Mouse (Mus musculus) 416B (cell line): Measurements from ENCODE around the gene 1700001C19Rik.

ENCODE experiments used
- DNase-seq: peaks from one replicate; pipeline ENCODE4 v3.0.0; 2011; ENCODE audit warnings: low read depth

1700001C19Rik gene

DNA sequence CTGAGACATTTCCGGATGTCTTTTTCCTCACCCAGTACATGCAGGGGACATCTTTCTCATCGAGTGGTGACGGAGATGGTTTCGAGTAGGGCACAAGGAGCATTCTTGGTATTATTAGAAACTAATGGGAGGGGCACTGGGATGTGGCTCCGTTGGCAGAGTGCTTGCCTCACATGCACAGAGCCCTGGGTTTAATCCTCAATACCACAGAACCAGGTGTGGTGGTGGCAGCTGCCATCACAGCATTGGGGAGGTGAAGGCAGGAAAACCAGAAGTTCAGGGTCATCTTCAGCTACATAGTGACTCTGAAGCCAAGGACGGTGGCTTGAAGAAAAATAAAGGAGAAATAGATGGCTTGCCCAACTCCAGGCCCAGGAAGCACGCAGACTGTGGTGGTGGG lies 25.0 kb upstream of the 1700001C19Rik start:
- no peak for DNase-seq

- no peak for DNase-seq
Observed at GRCm38 (mm10) chr17:47461688-47462087, 24.5 kb upstream of the 1700001C19Rik start.

DNA sequence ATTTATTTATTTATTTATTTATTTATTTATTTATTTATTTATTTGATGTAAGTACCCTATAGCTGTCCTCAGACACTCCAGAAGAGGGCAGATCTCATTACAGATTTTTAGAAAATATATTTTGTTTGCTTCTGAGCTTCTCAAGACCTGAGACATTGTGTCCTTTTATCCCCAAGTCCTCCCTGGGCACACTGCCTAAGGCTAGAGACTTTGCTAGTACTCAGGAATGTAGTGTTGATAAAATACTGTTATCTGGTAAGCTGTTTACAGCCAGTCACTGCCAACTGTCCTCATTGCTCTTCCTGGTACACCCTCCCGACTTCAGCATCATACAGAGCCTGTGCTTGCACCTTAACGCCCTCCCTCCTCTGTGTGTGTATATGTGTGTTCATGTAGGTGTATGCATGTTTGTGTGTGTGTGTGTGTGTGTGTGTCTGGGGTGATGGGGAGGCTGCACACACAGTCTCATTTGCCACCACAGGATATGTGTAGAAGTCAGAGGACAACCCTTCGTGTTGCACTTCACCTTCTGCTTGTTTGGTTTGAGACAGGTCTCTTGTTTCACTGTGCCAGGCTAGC lies 22.3 kb upstream of the 1700001C19Rik start:
- DNase-seq, result no peak

GRCm38 (mm10) chr17:47458936-47459335 lies 21.8 kb upstream of the 1700001C19Rik start:
- no peak for DNase-seq

DNA sequence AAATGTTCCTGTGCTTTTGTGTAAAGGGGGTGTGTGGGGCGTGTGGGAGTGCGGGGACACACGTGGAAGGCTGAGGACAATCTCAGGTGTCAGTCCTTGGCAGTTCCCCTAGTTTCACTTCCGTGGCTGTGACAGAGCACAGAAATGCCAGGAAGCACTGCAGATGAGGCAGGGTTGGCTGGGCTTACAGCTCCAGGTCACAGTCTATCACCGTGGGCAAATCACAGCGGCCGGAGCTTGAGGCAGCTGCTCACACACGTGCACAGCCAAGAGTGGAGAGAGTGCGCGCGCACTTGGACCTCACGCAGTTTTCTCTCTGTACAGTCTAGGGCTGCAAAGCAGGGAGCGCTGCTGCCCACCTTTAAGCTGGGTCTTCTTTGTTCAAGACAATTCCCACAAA lies 21.1 kb upstream of the 1700001C19Rik start:
- no peak for DNase-seq

DNA sequence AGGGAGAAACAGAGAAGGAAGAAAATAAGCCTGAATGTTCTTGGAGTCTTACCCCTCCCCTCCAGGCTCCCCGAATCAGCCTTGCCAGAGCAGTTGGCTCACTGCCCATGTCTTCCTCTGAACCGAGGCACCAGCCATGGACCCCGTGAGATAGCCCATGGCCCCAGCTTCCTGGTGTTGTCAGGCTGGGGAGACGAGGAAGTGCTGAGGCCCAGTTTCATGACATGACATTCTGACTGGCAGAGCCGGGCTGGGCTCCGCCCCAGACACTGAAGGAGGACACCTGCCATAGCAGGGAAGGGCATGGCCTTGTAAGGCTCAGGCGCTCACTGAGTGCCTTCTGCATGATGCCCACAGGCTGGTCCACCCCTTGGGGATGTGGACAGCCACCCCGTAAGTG lies 17.5 kb upstream of the 1700001C19Rik start:
- DNase-seq, result peak; percentile 77

- no peak for DNase-seq
Observed at GRCm38 (mm10) chr17:47452886-47453285, 15.7 kb upstream of the 1700001C19Rik start.

GRCm38 (mm10) chr17:47450880-47451565 lies 13.8 kb upstream of the 1700001C19Rik start:
- DNase-seq, result no peak

GRCm38 (mm10) chr17:47450239-47450638 lies 13.1 kb upstream of the 1700001C19Rik start:
- no peak for DNase-seq

GRCm38 (mm10) chr17:47449432-47449831 lies 12.3 kb upstream of the 1700001C19Rik start:
- no peak for DNase-seq

- DNase-seq, result no peak
Observed at GRCm38 (mm10) chr17:47448523-47449372, 11.6 kb upstream of the 1700001C19Rik start.

GRCm38 (mm10) chr17:47446561-47446960 lies 9.4 kb upstream of the 1700001C19Rik start:
- DNase-seq, result no peak

DNA sequence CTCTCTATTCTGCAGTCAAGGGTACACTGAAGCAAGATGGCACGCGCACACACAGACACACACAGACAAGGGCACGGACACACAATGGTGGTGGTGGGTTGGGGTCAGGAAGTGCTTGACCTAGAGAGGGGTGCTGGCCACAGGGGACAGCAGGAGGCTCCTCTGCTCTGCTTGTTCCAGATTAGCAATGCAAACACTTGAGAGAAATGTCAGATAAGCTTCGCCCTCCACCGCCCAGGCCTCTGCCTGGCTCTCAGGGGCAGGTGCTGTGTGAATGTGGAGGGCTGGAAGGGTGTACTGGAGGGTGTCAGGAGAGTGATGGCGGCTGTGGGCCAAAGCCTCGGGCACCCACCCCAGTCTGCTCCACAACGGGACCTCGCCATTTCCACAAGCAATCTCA lies 8.8 kb upstream of the 1700001C19Rik start:
- DNase-seq, result no peak

DNA sequence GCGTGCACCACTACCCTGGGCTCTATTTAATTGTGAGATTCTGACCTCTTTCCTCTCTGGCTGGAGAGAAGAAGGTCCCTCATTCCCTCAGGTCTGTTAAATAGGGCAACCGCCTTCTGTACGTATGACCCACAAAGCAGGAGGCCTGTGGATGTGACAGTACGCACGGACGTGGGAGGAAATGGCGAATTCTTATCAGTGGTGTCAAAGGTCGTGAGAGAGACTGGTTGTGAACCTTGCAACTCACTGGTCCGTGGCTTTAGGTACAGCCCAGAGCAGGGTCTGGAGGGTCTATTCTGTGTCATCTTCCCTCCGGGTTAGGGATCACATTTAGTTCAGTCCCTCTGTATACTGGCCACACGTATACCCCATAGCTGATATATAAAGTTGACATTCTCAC lies 8.3 kb upstream of the 1700001C19Rik start:
- no peak for DNase-seq

DNA sequence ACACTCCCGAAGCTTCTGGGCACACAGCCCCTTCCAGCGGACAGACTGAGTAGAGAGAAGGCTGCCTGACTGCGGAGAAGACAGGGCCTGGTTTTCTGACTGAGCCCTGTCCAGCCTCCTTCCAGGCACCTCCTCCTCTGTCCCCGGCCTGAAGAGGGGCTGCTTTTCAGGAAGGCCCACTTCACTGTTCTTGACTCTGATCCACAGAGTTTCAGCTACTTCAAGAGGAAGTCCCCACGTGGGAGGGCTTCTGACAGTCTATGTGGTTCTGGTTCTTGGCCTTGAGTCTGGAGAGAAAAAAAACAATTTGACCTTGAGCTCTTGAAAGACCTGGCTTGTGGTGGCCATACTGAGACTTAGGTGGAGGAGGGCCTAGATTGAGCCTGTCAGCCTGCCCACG lies 6.9 kb upstream of the 1700001C19Rik start:
- DNase-seq, result peak; percentile 80

DNA sequence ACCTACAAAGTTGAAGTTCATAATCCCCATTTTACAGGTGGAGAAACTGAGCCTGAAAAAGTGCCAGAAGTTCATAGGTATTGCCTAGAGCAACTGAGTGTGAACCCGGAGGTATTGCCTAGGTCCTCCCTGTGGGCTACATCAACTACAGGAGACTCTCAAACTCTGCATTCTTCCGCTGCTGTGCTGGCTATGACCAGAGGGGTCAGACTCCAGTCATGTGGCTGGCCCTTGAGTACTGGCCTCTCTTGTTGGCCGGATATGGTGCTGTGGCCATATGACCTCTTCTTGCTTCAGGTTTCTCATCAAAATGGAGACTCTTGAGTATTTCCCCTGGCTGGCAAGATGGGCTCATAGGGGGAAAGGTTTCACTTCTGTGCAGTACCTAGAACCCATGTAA lies 5.1 kb upstream of the 1700001C19Rik start:
- no peak for DNase-seq

- no peak for DNase-seq
Observed at GRCm38 (mm10) chr17:47441296-47442051, 4.3 kb upstream of the 1700001C19Rik start.

GRCm38 (mm10) chr17:47440359-47440890 lies 3.2 kb upstream of the 1700001C19Rik start:
- DNase-seq, result no peak

GRCm38 (mm10) chr17:47439396-47440028 lies 2.3 kb upstream of the 1700001C19Rik start:
- peak; percentile 88 for DNase-seq

- DNase-seq, result no peak
Observed at GRCm38 (mm10) chr17:47438611-47439010, 1.4 kb upstream of the 1700001C19Rik start.

DNA sequence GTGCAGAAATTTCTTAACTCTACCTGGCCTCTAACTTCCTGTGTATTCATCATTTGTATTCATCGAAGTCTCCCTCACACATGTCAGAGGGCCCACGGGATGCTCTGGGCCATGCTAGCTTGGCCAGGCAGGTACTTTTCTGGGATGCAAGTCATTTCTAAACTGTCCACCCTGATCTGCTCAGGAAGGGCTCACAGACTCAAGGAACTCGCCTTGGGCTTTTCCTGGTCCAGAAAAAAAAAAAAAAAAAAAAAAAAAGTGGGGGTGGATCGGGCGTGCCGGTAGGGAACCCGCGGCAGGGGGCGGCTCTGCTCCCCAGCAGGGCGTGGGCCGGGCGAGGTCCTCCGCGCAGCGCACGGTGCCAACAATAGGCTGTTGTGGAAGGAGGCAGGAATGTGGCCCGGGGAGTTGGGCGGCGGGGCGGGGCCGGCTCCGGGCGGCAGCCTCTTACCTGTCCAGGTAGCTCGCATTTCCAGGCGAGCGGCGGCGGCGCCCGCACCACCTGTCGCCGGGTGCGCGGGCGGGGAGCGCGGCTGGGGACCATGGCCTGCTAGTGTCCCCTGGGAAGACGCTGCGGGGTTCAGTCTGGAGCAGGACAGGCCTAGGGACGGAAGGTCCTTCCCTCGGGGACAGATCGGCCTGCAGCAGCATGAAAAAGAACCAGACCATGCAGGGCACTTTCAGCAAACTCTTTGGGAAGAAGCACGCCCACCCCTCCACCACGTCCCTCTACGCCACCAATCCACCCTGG lies 845 bp downstream of the 1700001C19Rik start, which contains the start of gene AI661453:
Gene AI661453 (plus strand): TSS at position 460 of the 751 bp plus-strand sequence.
- no peak for DNase-seq
